Mouse (Mus musculus) MEL (cell line): ENCODE results near the gene Chka.

Experiments
- CHD2 ChIP-seq: IDR thresholded peaks from 2 replicates; pipeline ENCODE4 v1.6.1; 2011; ENCODE audit warnings: low read length, improper control_type of control experiment
- CTCF ChIP-seq, 3 experiments: IDR thresholded peaks in 2 of 3; conservative IDR thresholded peaks in 1 of 3; 2 replicates each; pipeline ENCODE4 v1.5.1; 2011 to 2012; ENCODE audit warnings: low read length in 3 of 3, low read depth in 2 of 3, mild to moderate bottlenecking in 2 of 3, improper control_type of control experiment in 1 of 3, inconsistent platforms in 1 of 3, mixed read lengths in 1 of 3, moderate library complexity in 1 of 3; ENCODE audit not compliant: control insufficient read depth in 1 of 3, insufficient read depth in 1 of 3, poor library complexity in 1 of 3, severe bottlenecking in 1 of 3
- GABPA ChIP-seq: IDR thresholded peaks from 2 replicates; pipeline ENCODE4 v1.6.1; 2012; ENCODE audit warnings: low read depth, mild to moderate bottlenecking, inconsistent platforms, low read length, improper control_type of control experiment, moderate library complexity
- POLR2A ChIP-seq, 2 experiments: IDR thresholded peaks; 2 replicates each; pipeline ENCODE4 v1.6.1; 2011 to 2012; ENCODE audit warnings: low read length in 2 of 2, mild to moderate bottlenecking in 2 of 2, control low read depth in 1 of 2, improper control_type of control experiment in 1 of 2, low read depth in 1 of 2, moderate library complexity in 1 of 2; ENCODE audit not compliant: control insufficient read depth in 1 of 2, insufficient read depth in 1 of 2, poor library complexity in 1 of 2
- POLR2AphosphoS5 ChIP-seq: IDR thresholded peaks from 2 replicates; pipeline ENCODE4 v1.6.1; 2012; ENCODE audit warnings: low read depth, borderline replicate concordance, mild to moderate bottlenecking, inconsistent platforms, low read length, moderate library complexity, mixed read lengths

DNA sequence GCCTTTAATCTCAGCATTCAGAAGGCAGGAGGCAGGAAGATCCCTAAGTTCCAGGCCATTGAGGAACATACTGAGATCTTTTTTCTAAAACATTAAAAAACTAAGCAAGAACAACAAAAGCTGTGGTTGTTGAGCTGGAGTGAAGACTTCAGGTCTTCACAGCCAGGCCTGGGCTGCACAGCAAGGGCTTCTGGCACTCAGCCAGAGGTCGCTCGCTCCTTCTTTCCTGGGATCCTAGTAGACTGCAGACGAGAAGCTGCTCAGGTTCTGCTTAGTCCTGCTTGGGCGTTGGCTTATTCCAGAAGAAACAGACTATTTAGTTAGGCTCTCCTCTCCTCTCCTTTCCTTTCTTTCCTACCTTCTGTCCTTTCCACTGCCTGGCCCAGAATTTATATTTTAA lies 20.8 kb downstream of the Chka start:
- TF ChIP-seq POLR2AphosphoS5 (no peak), CTCF (IDR thresholded peaks at IDR 0.05 in 2 of 3, conservative IDR thresholded peaks at IDR 0.05 in 1 of 3; ENCODE audit: control insufficient read depth in 1 of 3, insufficient read depth in 1 of 3, low read depth in 2 of 3, low read length in 3 of 3, poor library complexity in 1 of 3, severe bottlenecking in 1 of 3) (no peak), POLR2A (IDR thresholded peaks at IDR 0.05; ENCODE audit: control insufficient read depth in 1 of 2, insufficient read depth in 1 of 2, low read depth in 1 of 2, low read length in 2 of 2, poor library complexity in 1 of 2) (no peak), GABPA (no peak), CHD2 (no peak)
